Mouse (Mus musculus): ENCODE measurements at regions not wholly inside any gene's neighbourhood (a gene's known extent, or its start where the extent isn't known, plus 50 kb on each side); places are given as distances from the start of the nearest gene placed in this dataset.

- H3K4me2 ChIP-seq: no peak overlapping the region
- no peak overlapping the region for H3K27ac ChIP-seq (ENCODE audit: low read depth)
- H3K9ac ChIP-seq: no peak overlapping the region
- DNase-seq (no peak), ATAC-seq (ENCODE audit: insufficient read depth) (no peak)
- no peak for TF ChIP-seq CTCF (IDR thresholded peaks at IDR 0.05; ENCODE audit: low read depth)
- no peaks in the 10 kb centered on the region for H3K4me1 ChIP-seq (ENCODE audit: insufficient read depth)
- H3K4me3 ChIP-seq (ENCODE audit: low read depth, low read length): no peak overlapping the region
- no peaks in the 10 kb centered on the region for H3K9me3 ChIP-seq (ENCODE audit: low read depth, low read length)
- 42% methylated on average over 8 of the region's 8 CpGs for WGBS
- no peaks in the 10 kb centered on the region for H3K27me3 ChIP-seq (ENCODE audit: insufficient read depth, low read length)
- no peaks in the 10 kb centered on the region for H3K36me3 ChIP-seq (ENCODE audit: insufficient read depth)
Measured at GRCm38 (mm10) chr1:51607437-51607855, 129.2 kb upstream of the Nabp1 start.

GRCm38 (mm10) chr1:51602071-51602470, 123.8 kb upstream of the Nabp1 start:
- WGBS: 93% methylated on average over 6 of the region's 6 CpGs
- Histone ChIP-seq H3K4me1 (ENCODE audit: insufficient read depth) (no peaks in the 10 kb centered on the region), H3K4me2 (no peak overlapping the region), H3K27ac (ENCODE audit: low read depth) (no peak overlapping the region), H3K9me3 (ENCODE audit: low read depth, low read length) (no peaks in the 10 kb centered on the region), H3K9ac (no peak overlapping the region), H3K4me3 (ENCODE audit: low read depth, low read length) (no peak overlapping the region), H3K27me3 (ENCODE audit: insufficient read depth, low read length) (no peaks in the 10 kb centered on the region), H3K36me3 (ENCODE audit: insufficient read depth) (no peaks in the 10 kb centered on the region)
- no peak for ATAC-seq (ENCODE audit: insufficient read depth)
- no peak for TF ChIP-seq CTCF (IDR thresholded peaks at IDR 0.05; ENCODE audit: low read depth)
- DNase-seq: no peak

- peak; percentile 76 for DNase-seq
- H3K27me3 ChIP-seq (ENCODE audit: insufficient read depth, low read length): no peaks in the 10 kb centered on the region
- no peak for ATAC-seq (ENCODE audit: insufficient read depth)
- TF ChIP-seq CTCF (IDR thresholded peaks at IDR 0.05; ENCODE audit: low read depth): peak; percentile 70
- no peak overlapping the region for H3K4me3 ChIP-seq (ENCODE audit: low read depth, low read length)
- no peak overlapping the region for H3K9ac ChIP-seq
- H3K9me3 ChIP-seq (ENCODE audit: low read depth, low read length): no peaks in the 10 kb centered on the region
- no peaks in the 10 kb centered on the region for H3K4me1 ChIP-seq (ENCODE audit: insufficient read depth)
- WGBS: 21% methylated on average over 7 of the region's 7 CpGs
- H3K4me2 ChIP-seq: no peak overlapping the region
- no peak overlapping the region for H3K27ac ChIP-seq (ENCODE audit: low read depth)
- no peaks in the 10 kb centered on the region for H3K36me3 ChIP-seq (ENCODE audit: insufficient read depth)
Measured at GRCm38 (mm10) chr1:51600425-51600824, 122.2 kb upstream of the Nabp1 start.

GRCm38 (mm10) chr1:51596935-51597820, 119.0 kb upstream of the Nabp1 start:
- ATAC-seq (ENCODE audit: insufficient read depth): peak; percentile 96
- Histone ChIP-seq H3K9ac (peak overlapping the region; percentile 25; the same call in 1 of the 2 replicates), H3K27me3 (ENCODE audit: insufficient read depth, low read length) (no peaks in the 10 kb centered on the region), H3K4me2 (peak overlapping the region; percentile 53), H3K36me3 (ENCODE audit: insufficient read depth) (no peaks in the 10 kb centered on the region), H3K4me3 (ENCODE audit: low read depth, low read length) (no peak overlapping the region), H3K27ac (ENCODE audit: low read depth) (no peak overlapping the region), H3K4me1 (ENCODE audit: insufficient read depth) (no peaks in the 10 kb centered on the region), H3K9me3 (ENCODE audit: low read depth, low read length) (no peaks in the 10 kb centered on the region)
- 18% methylated on average over 18 of the region's 18 CpGs for WGBS
- TF ChIP-seq CTCF (IDR thresholded peaks at IDR 0.05; ENCODE audit: low read depth): peak; percentile 96
- peak; percentile 96 for DNase-seq

- no peaks in the 10 kb centered on the region for H3K9me3 ChIP-seq (ENCODE audit: low read depth, low read length)
- H3K36me3 ChIP-seq (ENCODE audit: insufficient read depth): no peaks in the 10 kb centered on the region
- no peak overlapping the region for H3K4me2 ChIP-seq
- DNase-seq (no peak), ATAC-seq (ENCODE audit: insufficient read depth) (no peak)
- H3K27ac ChIP-seq (ENCODE audit: low read depth): no peak overlapping the region
- H3K27me3 ChIP-seq (ENCODE audit: insufficient read depth, low read length): no peaks in the 10 kb centered on the region
- no peak overlapping the region for H3K4me3 ChIP-seq (ENCODE audit: low read depth, low read length)
- 86% methylated on average over 4 of the region's 4 CpGs for WGBS
- no peak for TF ChIP-seq CTCF (IDR thresholded peaks at IDR 0.05; ENCODE audit: low read depth)
- H3K9ac ChIP-seq: no peak overlapping the region
- H3K4me1 ChIP-seq (ENCODE audit: insufficient read depth): no peaks in the 10 kb centered on the region
Measured at GRCm38 (mm10) chr1:51594666-51595065, 116.4 kb upstream of the Nabp1 start.

- no peak overlapping the region for H3K4me2 ChIP-seq
- H3K27ac ChIP-seq (ENCODE audit: low read depth): no peak overlapping the region
- H3K36me3 ChIP-seq (ENCODE audit: insufficient read depth): no peaks in the 10 kb centered on the region
- H3K4me3 ChIP-seq (ENCODE audit: low read depth, low read length): no peak overlapping the region
- H3K27me3 ChIP-seq (ENCODE audit: insufficient read depth, low read length): no peaks in the 10 kb centered on the region
- DNase-seq (no peak), ATAC-seq (ENCODE audit: insufficient read depth) (no peak)
- H3K4me1 ChIP-seq (ENCODE audit: insufficient read depth): no peaks in the 10 kb centered on the region
- H3K9ac ChIP-seq: no peak overlapping the region
- no peaks in the 10 kb centered on the region for H3K9me3 ChIP-seq (ENCODE audit: low read depth, low read length)
- TF ChIP-seq CTCF (IDR thresholded peaks at IDR 0.05; ENCODE audit: low read depth): no peak
- 54% methylated on average over 10 of the region's 10 CpGs for WGBS
Measured at GRCm38 (mm10) chr1:51593621-51594441, 115.6 kb upstream of the Nabp1 start.

GRCm38 (mm10) chr1:51591886-51592285, 113.7 kb upstream of the Nabp1 start:
- 19% methylated on average over 4 of the region's 4 CpGs for WGBS
- ATAC-seq (ENCODE audit: insufficient read depth): no peak
- no peak overlapping the region for H3K9ac ChIP-seq

More at GRCm38 (mm10) chr1:51591886-51592285, 113.7 kb upstream of the Nabp1 start:
- H3K27me3 ChIP-seq (ENCODE audit: insufficient read depth, low read length): no peaks in the 10 kb centered on the region
- no peaks in the 10 kb centered on the region for H3K36me3 ChIP-seq (ENCODE audit: insufficient read depth)
- H3K4me1 ChIP-seq (ENCODE audit: insufficient read depth): no peaks in the 10 kb centered on the region
- no peak overlapping the region for H3K27ac ChIP-seq (ENCODE audit: low read depth)
- H3K4me3 ChIP-seq (ENCODE audit: low read depth, low read length): no peak overlapping the region
- no peak for DNase-seq
- no peak overlapping the region for H3K4me2 ChIP-seq
- H3K9me3 ChIP-seq (ENCODE audit: low read depth, low read length): no peaks in the 10 kb centered on the region
- no peak for TF ChIP-seq CTCF (IDR thresholded peaks at IDR 0.05; ENCODE audit: low read depth)
